Comparison of ENCODE assay signal across 18 mouse cellular contexts in the genomic region with DNA sequence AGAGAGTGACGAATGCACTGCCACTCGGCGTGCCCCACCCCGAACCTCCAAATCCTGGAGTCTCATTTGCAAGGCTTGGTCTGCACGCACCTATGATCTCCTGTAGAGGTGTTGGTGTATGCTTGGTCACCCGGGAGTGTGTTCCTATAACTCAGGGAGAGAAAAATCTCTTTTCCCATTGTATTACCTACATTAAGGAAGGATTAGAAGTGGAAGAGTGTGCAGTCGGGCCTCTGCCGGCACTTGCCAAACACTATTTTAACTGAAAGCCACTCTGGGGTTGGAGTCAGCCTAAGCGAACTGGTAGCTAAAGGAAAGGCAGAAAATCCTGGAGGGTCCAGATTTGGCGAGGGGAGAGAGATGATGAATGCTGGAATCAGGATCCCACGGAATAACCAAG. TPM values are rescaled to one million over a fixed set of nuclear protein-coding genes. Genes with fewer than 3 reads are reported as not detected.
A peak's percentile ranks its signal among the peaks of the same experiment; 100 is the strongest.
DNase-seq lines count a peak whose midpoint lies in the region; ATAC-seq and TF ChIP-seq lines count a peak whose summit lies in the region.
"Had no signal": no experiment of that assay in that cellular context is flagged by ENCODE, and none has a peak within 500 bp of the region (broad histone marks: within the 10 kb centered on the region; RNA-seq: fewer than 3 reads in every experiment).

No protein-coding gene starts in this region.

- H3K79me2 ChIP-seq in heart, adult 2 months (replicated peaks; ENCODE audit: control insufficient read depth, insufficient read depth, low read length), result no peaks in the 10 kb centered on the region

- H3K27ac ChIP-seq in heart, embryonic 14.5 days (replicated peaks in 1 of 2; ENCODE audit: control insufficient read depth in 1 of 2, insufficient read depth in 1 of 2, low read depth in 2 of 2, low read length in 2 of 2), result 0 out of 4 replicates have a peak overlapping the region, but pooled peaks of 1 of the 2 experiments have one; percentile 19
- no peak overlapping the region for H3K27ac ChIP-seq in heart, adult 2 months
- H3K27ac ChIP-seq in midbrain, embryonic 14.5 days (replicated peaks; ENCODE audit: low read depth, low read length), result no peak overlapping the region
- no peak overlapping the region for H3K27ac ChIP-seq in midbrain, postnatal 0 days (ENCODE audit: low read depth, low read length)
- no peak overlapping the region for H3K27ac ChIP-seq in embryonic facial prominence, embryonic 15.5 days (replicated peaks)
- H3K27ac ChIP-seq: forebrain, embryonic 12.5 days; lung, embryonic 15.5 days had no signal

- no peak overlapping the region for H3K9ac ChIP-seq in heart, embryonic 14.5 days (ENCODE audit: low read length)
- H3K9ac ChIP-seq in heart, adult 2 months (ENCODE audit: low read depth, low read length), result no peak overlapping the region
- no peak overlapping the region for H3K9ac ChIP-seq in midbrain, embryonic 14.5 days (replicated peaks; ENCODE audit: low read length)
- no peak overlapping the region for H3K9ac ChIP-seq in midbrain, postnatal 0 days (replicated peaks; ENCODE audit: low read length, poor library complexity, severe bottlenecking)
- no peak overlapping the region for H3K9ac ChIP-seq in embryonic facial prominence, embryonic 15.5 days
- H3K9ac ChIP-seq: forebrain, embryonic 12.5 days; lung, embryonic 15.5 days had no signal

- WGBS in heart, embryonic 14.5 days, result 16% methylated on average over 11 of the region's 11 CpGs
- WGBS in heart, adult 2 months, result 21% methylated on average over 11 of the region's 11 CpGs
- 2% methylated on average over 11 of the region's 11 CpGs for WGBS in midbrain, embryonic 14.5 days
- 2% methylated on average over 11 of the region's 11 CpGs for WGBS in midbrain, postnatal 0 days
- 12% methylated on average over 11 of the region's 11 CpGs for whole genome bisulfite sequencing in embryonic facial prominence, embryonic 15.5 days

- no peak for TF ChIP-seq CTCF in heart, adult 2 months (IDR thresholded peaks at IDR 0.05)
- no peak for TF ChIP-seq CTCF in midbrain, postnatal 0 days (IDR thresholded peaks at IDR 0.05)

- TF ChIP-seq POLR2A in heart, adult 2 months (IDR thresholded peaks at IDR 0.05; ENCODE audit: insufficient read depth, low read depth, low read length), result no peak

- H3K9me3 ChIP-seq in heart, embryonic 14.5 days (ENCODE audit: control insufficient read depth, low read length), result no peaks in the 10 kb centered on the region
- H3K9me3 ChIP-seq in midbrain, embryonic 14.5 days (ENCODE audit: control insufficient read depth, low read length), result no peaks in the 10 kb centered on the region
- H3K9me3 ChIP-seq in midbrain, postnatal 0 days (ENCODE audit: low read length), result no peaks in the 10 kb centered on the region
- no peaks in the 10 kb centered on the region for H3K9me3 ChIP-seq in embryonic facial prominence, embryonic 15.5 days (replicated peaks)
- H3K9me3 ChIP-seq: forebrain, embryonic 12.5 days; lung, embryonic 15.5 days had no signal

- H3K36me3 ChIP-seq in heart, embryonic 14.5 days (ENCODE audit: control insufficient read depth, insufficient read depth, low read length), result no peaks in the 10 kb centered on the region
- H3K36me3 ChIP-seq in heart, adult 2 months (ENCODE audit: control insufficient read depth, insufficient read depth, low read length), result no peaks in the 10 kb centered on the region; the same call in 1 of the 2 replicates
- no peaks in the 10 kb centered on the region for H3K36me3 ChIP-seq in midbrain, embryonic 14.5 days (ENCODE audit: control insufficient read depth, insufficient read depth, low read length)
- H3K36me3 ChIP-seq in midbrain, postnatal 0 days (ENCODE audit: insufficient read depth, low read length), result no peaks in the 10 kb centered on the region
- H3K36me3 ChIP-seq in embryonic facial prominence, embryonic 15.5 days, result no peaks in the 10 kb centered on the region
- H3K36me3 ChIP-seq: forebrain, embryonic 12.5 days; lung, embryonic 15.5 days had no signal

- no peak for TF ChIP-seq EP300 in heart, adult 2 months (IDR thresholded peaks at IDR 0.05; ENCODE audit: insufficient read depth, low read depth, low read length)

- ATAC-seq in heart, embryonic 14.5 days (ENCODE audit: insufficient number of reproducible peaks, insufficient read depth, low FRiP score, low read depth), result no peak
- ATAC-seq in midbrain, embryonic 14.5 days (ENCODE audit: low FRiP score, low TSS enrichment), result no peak
- no peak for ATAC-seq in midbrain, postnatal 0 days (ENCODE audit: low FRiP score)
- ATAC-seq in embryonic facial prominence, embryonic 15.5 days (ENCODE audit: insufficient number of reproducible peaks, low FRiP score, low TSS enrichment, low read depth), result no peak
- ATAC-seq: activated CD4-positive, CD25-positive, alpha-beta regulatory T cell, adult 4 months had no signal

- H3K27me3 ChIP-seq in heart, embryonic 14.5 days (ENCODE audit: control insufficient read depth, insufficient read depth, low read length), result peaks cover 44% of the 10 kb centered on the region
- H3K27me3 ChIP-seq in heart, adult 2 months (ENCODE audit: control insufficient read depth, insufficient read depth, low read length), result peaks cover 19% of the 10 kb centered on the region
- peaks cover 88% of the 10 kb centered on the region for H3K27me3 ChIP-seq in midbrain, embryonic 14.5 days (ENCODE audit: control insufficient read depth, insufficient read depth, low read length)
- peaks cover 59% of the 10 kb centered on the region for H3K27me3 ChIP-seq in midbrain, postnatal 0 days (ENCODE audit: insufficient read depth, low read length)
- peaks cover 84% of the 10 kb centered on the region for H3K27me3 ChIP-seq in embryonic facial prominence, embryonic 15.5 days

- intact Hi-C loops in heart, adult 2 months (cut with DNase I), result loop anchor here (10.0 kb wide), 2 partner anchors 111 to 341 kb away; no protein-coding TSS in a partner anchor

- no peak for DNase-seq in heart, adult 2 months
- DNase-seq in midbrain, embryonic 14.5 days, result peak; percentile 41
- no peak for DNase-seq in midbrain, postnatal 0 days (ENCODE audit: low spot score)
- DNase-seq in lung, postnatal 4 days, result no peak
- DNase-seq in kidney, adult 9 months, result no peak
- DNase-seq: cerebellum, adult 18-20 months; kidney, adult 11 months; thymus, adult 2 months had no signal

- H3K4me1 ChIP-seq in heart, embryonic 14.5 days (ENCODE audit: control insufficient read depth in 2 of 2, insufficient read depth in 2 of 2, low read length in 2 of 2), result peaks cover 3 to 8% of the 10 kb centered on the region in 2 experiments; a peak in 2 of 4 replicates
- no peaks in the 10 kb centered on the region for H3K4me1 ChIP-seq in heart, adult 2 months (ENCODE audit: control insufficient read depth, insufficient read depth, low read length)
- H3K4me1 ChIP-seq in midbrain, embryonic 14.5 days (ENCODE audit: control insufficient read depth, insufficient read depth, low read length), result peaks cover 10% of the 10 kb centered on the region; the same call in 1 of the 2 replicates
- peaks cover 4% of the 10 kb centered on the region; the same call in 1 of the 2 replicates for H3K4me1 ChIP-seq in midbrain, postnatal 0 days (ENCODE audit: insufficient read depth, low read length)
- peaks cover 26% of the 10 kb centered on the region for H3K4me1 ChIP-seq in embryonic facial prominence, embryonic 15.5 days

- H3K4me2 ChIP-seq in heart, embryonic 14.5 days (ENCODE audit: low read length), result peak overlapping the region; percentile 52
- no peak overlapping the region for H3K4me2 ChIP-seq in midbrain, embryonic 14.5 days (ENCODE audit: low read length)
- no peak overlapping the region for H3K4me2 ChIP-seq in midbrain, postnatal 0 days (ENCODE audit: low read depth, low read length, poor library complexity, severe bottlenecking)
- no peak overlapping the region; the same call in 1 of the 2 replicates for H3K4me2 ChIP-seq in embryonic facial prominence, embryonic 15.5 days (replicated peaks)
- H3K4me2 ChIP-seq: forebrain, embryonic 12.5 days; liver, embryonic 11.5 days; lung, embryonic 15.5 days had no signal

- 0 out of 4 replicates have a peak overlapping the region, but pooled peaks of 1 of the 2 experiments have one; percentile 16 for H3K4me3 ChIP-seq in heart, embryonic 14.5 days (ENCODE audit: control insufficient read depth in 1 of 2, insufficient read depth in 1 of 2, low read depth in 1 of 2, low read length in 2 of 2)
- H3K4me3 ChIP-seq in heart, adult 2 months, result no peak overlapping the region
- no peak overlapping the region for H3K4me3 ChIP-seq in midbrain, embryonic 14.5 days (replicated peaks; ENCODE audit: low read depth, low read length)
- H3K4me3 ChIP-seq in midbrain, postnatal 0 days (ENCODE audit: low read depth, low read length), result no peak overlapping the region
- H3K4me3 ChIP-seq in embryonic facial prominence, embryonic 15.5 days (replicated peaks), result 0 out of 2 replicates have a peak overlapping the region, but pooled peaks have one; percentile 3
- H3K4me3 ChIP-seq: forebrain, embryonic 12.5 days; lung, embryonic 15.5 days; myocyte had no signal

RNA-seq across cellular contexts. Expression of a gene that starts 2.7 kb away (rescaled TPM):
- polyA plus RNA-seq in heart, embryonic 14.5 days (2014; fragmentation: Nextera tagmentation; extraction: Ambion mirVana), result 11.6 and 13.2 TPM in 2 replicates
- total RNA-seq in heart, adult 2 months (2021), result 1 to 10 TPM; 4.0 to 4.4 TPM
- 1.9 and 3.0 TPM in 2 replicates for polyA plus RNA-seq in heart, adult 2 months (2012; rRNA removed)
- 0.08 and 3.2 TPM in 2 replicates for polyA plus RNA-seq in midbrain, embryonic 14.5 days (2014; fragmentation: Nextera tagmentation; extraction: Ambion mirVana)
- 5.4 and 9.3 TPM in 2 replicates for total RNA-seq in midbrain, postnatal 0 days (2014; rRNA removed)
- 1.8 and 1.9 TPM in 2 replicates for polyA plus RNA-seq in midbrain, postnatal 0 days (2015; fragmentation: Nextera tagmentation; extraction: Ambion mirVana)
- polyA plus RNA-seq in embryonic facial prominence, embryonic 15.5 days (2015; fragmentation: Nextera tagmentation; extraction: Ambion mirVana), result 6.9 and 8.1 TPM in 2 replicates
- total RNA-seq: hematopoietic stem cell, adult 5-6 weeks; megakaryocyte, adult 5-6 weeks; MEL had no signal
- polyA plus RNA-seq: activated CD4-positive, CD25-positive, alpha-beta regulatory T cell, adult 4 months had no signal
